ENCODE assay signal across 23 mouse cellular contexts in genomic region chr12:100309201-100309600, GRCm38 (mm10).
DNase-seq lines count a peak whose midpoint lies in the region; ATAC-seq and TF ChIP-seq lines count a peak whose summit lies in the region.
"Had no signal": no experiment of that assay in that cellular context is flagged by ENCODE, and none has a peak within 500 bp of the region (broad histone marks: within the 10 kb centered on the region; RNA-seq: fewer than 3 reads in every experiment).

No protein-coding gene starts in this region.

- H3K36me3 ChIP-seq in forebrain, embryonic 13.5 days (ENCODE audit: poor library complexity, severe bottlenecking) = no peaks in the 10 kb centered on the region
- H3K36me3 ChIP-seq in forebrain, embryonic 11.5 days (ENCODE audit: control insufficient read depth, insufficient read depth, low read length) = no peaks in the 10 kb centered on the region
- peaks cover 2% of the 10 kb centered on the region; the same call in 1 of the 2 replicates for H3K36me3 ChIP-seq in hindbrain, embryonic 16.5 days (ENCODE audit: control insufficient read depth, insufficient read depth, low read length)
- H3K36me3 ChIP-seq in midbrain, postnatal 0 days (ENCODE audit: insufficient read depth, low read length) = 0 out of 2 replicates have a peak, but pooled peaks cover 6% of the 10 kb centered on the region
- H3K36me3 ChIP-seq: embryonic facial prominence, embryonic 12.5 days; heart, embryonic 15.5 days; liver, embryonic 12.5 days had no signal

- H3K4me3 ChIP-seq in forebrain, embryonic 13.5 days = no peak overlapping the region
- no peak overlapping the region for H3K4me3 ChIP-seq in forebrain, embryonic 11.5 days (ENCODE audit: low read depth, low read length)
- no peak overlapping the region for H3K4me3 ChIP-seq in layer of hippocampus, adult 2 months
- H3K4me3 ChIP-seq in hindbrain, embryonic 16.5 days (ENCODE audit: low read length) = no peak overlapping the region
- H3K4me3 ChIP-seq in midbrain, postnatal 0 days (ENCODE audit: low read depth, low read length) = no peak overlapping the region
- H3K4me3 ChIP-seq: embryonic facial prominence, embryonic 12.5 days; heart, embryonic 15.5 days; limb, embryonic 13.5 days; liver, embryonic 12.5 days had no signal

- peak overlapping the region; percentile 76 for H3K27ac ChIP-seq in forebrain, embryonic 13.5 days
- no peak overlapping the region for H3K27ac ChIP-seq in forebrain, embryonic 11.5 days (ENCODE audit: low read depth, low read length)
- peak overlapping the region; percentile 40; the same call in 1 of the 2 replicates for H3K27ac ChIP-seq in layer of hippocampus, adult 2 months
- H3K27ac ChIP-seq in hindbrain, embryonic 16.5 days (ENCODE audit: low read depth, low read length) = 0 out of 2 replicates have a peak overlapping the region, but pooled peaks have one; percentile 20
- no peak overlapping the region for H3K27ac ChIP-seq in midbrain, postnatal 0 days (ENCODE audit: low read depth, low read length)
- H3K27ac ChIP-seq: embryonic facial prominence, embryonic 12.5 days; heart, embryonic 15.5 days; limb, embryonic 13.5 days; liver, embryonic 12.5 days had no signal

- H3K4me1 ChIP-seq in forebrain, embryonic 13.5 days = peaks cover 93% of the 10 kb centered on the region
- peaks cover 2% of the 10 kb centered on the region; the same call in 1 of the 2 replicates for H3K4me1 ChIP-seq in forebrain, embryonic 11.5 days (replicated peaks; ENCODE audit: control insufficient read depth, insufficient read depth, low read length)
- H3K4me1 ChIP-seq in hindbrain, embryonic 16.5 days (ENCODE audit: control insufficient read depth, insufficient read depth, low read depth, low read length) = peaks cover 49% of the 10 kb centered on the region
- peaks cover 24% of the 10 kb centered on the region for H3K4me1 ChIP-seq in midbrain, postnatal 0 days (ENCODE audit: insufficient read depth, low read length)
- H3K4me1 ChIP-seq: liver, embryonic 12.5 days had no signal

- H3K27me3 ChIP-seq in forebrain, embryonic 13.5 days = no peaks in the 10 kb centered on the region
- H3K27me3 ChIP-seq in forebrain, embryonic 11.5 days (ENCODE audit: control insufficient read depth, insufficient read depth, low read length) = no peaks in the 10 kb centered on the region
- H3K27me3 ChIP-seq in hindbrain, embryonic 16.5 days (replicated peaks; ENCODE audit: control insufficient read depth, insufficient read depth, low read length) = no peaks in the 10 kb centered on the region
- no peaks in the 10 kb centered on the region for H3K27me3 ChIP-seq in midbrain, postnatal 0 days (ENCODE audit: insufficient read depth, low read length)
- H3K27me3 ChIP-seq: embryonic facial prominence, embryonic 12.5 days; heart, embryonic 15.5 days; limb, embryonic 13.5 days; liver, embryonic 12.5 days had no signal

- no peaks in the 10 kb centered on the region for H3K9me3 ChIP-seq in forebrain, embryonic 13.5 days (replicated peaks)
- H3K9me3 ChIP-seq in forebrain, embryonic 11.5 days (ENCODE audit: control insufficient read depth, low read length) = no peaks in the 10 kb centered on the region
- no peaks in the 10 kb centered on the region for H3K9me3 ChIP-seq in hindbrain, embryonic 16.5 days (ENCODE audit: control insufficient read depth, low read length)
- no peaks in the 10 kb centered on the region for H3K9me3 ChIP-seq in midbrain, postnatal 0 days (ENCODE audit: low read length)
- H3K9me3 ChIP-seq: embryonic facial prominence, embryonic 12.5 days; heart, embryonic 15.5 days; limb, embryonic 13.5 days; liver, embryonic 12.5 days had no signal

- 33% methylated on average over 4 of the region's 4 CpGs for WGBS in forebrain, embryonic 13.5 days
- WGBS in forebrain, embryonic 11.5 days = 77% methylated on average over 4 of the region's 4 CpGs
- 42% methylated on average over 4 of the region's 4 CpGs for WGBS in hindbrain, embryonic 16.5 days
- 43% methylated on average over 4 of the region's 4 CpGs for WGBS in midbrain, postnatal 0 days

- no peak for DNase-seq in forebrain, embryonic 11.5 days (ENCODE audit: low spot score)
- DNase-seq in layer of hippocampus, adult 2 months (ENCODE audit: low spot score in 2 of 2) = no peak
- no peak for DNase-seq in layer of hippocampus, adult 9-11 months
- peak; percentile 53 for DNase-seq in midbrain, postnatal 0 days (ENCODE audit: low spot score)
- no peak for DNase-seq in urinary bladder, postnatal 36 days (ENCODE audit: low spot score in 2 of 2)
- no peak for DNase-seq in ovary, postnatal 14 days (ENCODE audit: low spot score)
- DNase-seq: adrenal gland, postnatal 25 days; cerebellum, postnatal 14 days; heart, postnatal 36 days; kidney, adult 8-10 months; kidney, postnatal 10 days; layer of hippocampus, postnatal 36 days; lung, adult 18-20 months; lung, postnatal 14 days; right cerebral cortex, adult 18-20 months; right cerebral cortex, postnatal 4 days; thymus, postnatal 14 days had no signal

- no peak for TF ChIP-seq CTCF in layer of hippocampus, adult 2 months (conservative IDR thresholded peaks at IDR 0.05)
- TF ChIP-seq CTCF in midbrain, postnatal 0 days (IDR thresholded peaks at IDR 0.05) = no peak

- H3K4me2 ChIP-seq in forebrain, embryonic 13.5 days = no peak overlapping the region
- H3K4me2 ChIP-seq in forebrain, embryonic 11.5 days (ENCODE audit: low read depth, low read length, severe bottlenecking) = no peak overlapping the region
- H3K4me2 ChIP-seq in hindbrain, embryonic 16.5 days (ENCODE audit: low read length) = no peak overlapping the region
- H3K4me2 ChIP-seq in midbrain, postnatal 0 days (ENCODE audit: low read depth, low read length, poor library complexity, severe bottlenecking) = no peak overlapping the region
- H3K4me2 ChIP-seq: embryonic facial prominence, embryonic 12.5 days; heart, embryonic 15.5 days; limb, embryonic 13.5 days; liver, embryonic 12.5 days had no signal

- ATAC-seq in forebrain, embryonic 13.5 days = no peak
- ATAC-seq in forebrain, embryonic 11.5 days (replicated peaks; ENCODE audit: low FRiP score) = no peak
- no peak for ATAC-seq in hindbrain, embryonic 16.5 days
- no peak for ATAC-seq in midbrain, postnatal 0 days (ENCODE audit: low FRiP score)
- ATAC-seq: liver, embryonic 12.5 days had no signal

- H3K9ac ChIP-seq in forebrain, embryonic 13.5 days = no peak overlapping the region
- H3K9ac ChIP-seq in forebrain, embryonic 11.5 days (ENCODE audit: low read length) = no peak overlapping the region
- no peak overlapping the region for H3K9ac ChIP-seq in hindbrain, embryonic 16.5 days (ENCODE audit: low read depth, low read length)
- no peak overlapping the region for H3K9ac ChIP-seq in midbrain, postnatal 0 days (replicated peaks; ENCODE audit: low read length, poor library complexity, severe bottlenecking)
- H3K9ac ChIP-seq: embryonic facial prominence, embryonic 12.5 days; heart, embryonic 15.5 days; limb, embryonic 13.5 days; liver, embryonic 12.5 days had no signal

Comparison
In these comparisons a context has a peak if more than half of its experiments do, and no peak if none do; other contexts are left out.
1. H3K27ac ChIP-seq: peak in forebrain, embryonic 13.5 days (single experiment), layer of hippocampus, adult 2 months (single experiment) and hindbrain, embryonic 16.5 days (single experiment); none in forebrain, embryonic 11.5 days (single experiment) and midbrain, postnatal 0 days (single experiment).